Mouse (Mus musculus) liver, adult 2 months (tissue): ENCODE results near the gene P2rx5.

ENCODE experiments used
- CTCF ChIP-seq: fragments of 200-500 bp; IDR thresholded peaks from 2 replicates; pipeline ENCODE4 v1.5.1; 2011; ENCODE audit warnings: low read depth, low read length, control low read depth
- POLR2A ChIP-seq: fragments of 200-500 bp; IDR thresholded peaks from 2 replicates; pipeline ENCODE4 v1.6.1; 2011; ENCODE audit warnings: low read length, control low read depth; ENCODE audit not compliant: insufficient read depth; ENCODE audit errors: extremely low read depth

DNA sequence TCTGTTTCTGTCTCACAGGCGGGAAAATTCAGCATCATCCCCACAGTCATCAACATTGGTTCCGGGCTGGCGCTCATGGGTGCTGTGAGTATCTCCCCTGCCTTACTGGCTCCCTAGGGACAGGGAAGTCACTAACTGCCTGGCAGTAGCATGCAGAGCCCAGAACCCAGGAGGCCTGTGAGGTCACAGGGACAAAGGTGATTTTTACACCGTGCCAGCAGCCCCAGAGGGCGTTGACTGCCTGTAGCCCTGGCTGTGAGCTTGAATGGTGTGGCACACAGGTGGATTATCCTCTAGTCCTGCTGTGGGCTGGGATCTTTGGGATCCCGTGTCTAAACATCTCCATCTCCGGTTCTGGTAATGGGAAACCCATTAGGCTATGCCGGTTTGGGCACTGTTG lies 7.8 kb downstream of the P2rx5 start:
- TF ChIP-seq POLR2A: no peak
- no peak for TF ChIP-seq CTCF
